Mouse (Mus musculus) cerebral cortex, adult 2 months (tissue): ENCODE measurements around the gene Atp5f1.

Experiments used
- WGBS: fragments of 180-500 bp; shearing (Covaris S2); methylation state at CpG from one replicate; pipeline ENCODE4 v1.1.7; 2018; 5-methylcytosine and 5-hydroxymethylcytosine counted together

Atp5f1 gene

DNA sequence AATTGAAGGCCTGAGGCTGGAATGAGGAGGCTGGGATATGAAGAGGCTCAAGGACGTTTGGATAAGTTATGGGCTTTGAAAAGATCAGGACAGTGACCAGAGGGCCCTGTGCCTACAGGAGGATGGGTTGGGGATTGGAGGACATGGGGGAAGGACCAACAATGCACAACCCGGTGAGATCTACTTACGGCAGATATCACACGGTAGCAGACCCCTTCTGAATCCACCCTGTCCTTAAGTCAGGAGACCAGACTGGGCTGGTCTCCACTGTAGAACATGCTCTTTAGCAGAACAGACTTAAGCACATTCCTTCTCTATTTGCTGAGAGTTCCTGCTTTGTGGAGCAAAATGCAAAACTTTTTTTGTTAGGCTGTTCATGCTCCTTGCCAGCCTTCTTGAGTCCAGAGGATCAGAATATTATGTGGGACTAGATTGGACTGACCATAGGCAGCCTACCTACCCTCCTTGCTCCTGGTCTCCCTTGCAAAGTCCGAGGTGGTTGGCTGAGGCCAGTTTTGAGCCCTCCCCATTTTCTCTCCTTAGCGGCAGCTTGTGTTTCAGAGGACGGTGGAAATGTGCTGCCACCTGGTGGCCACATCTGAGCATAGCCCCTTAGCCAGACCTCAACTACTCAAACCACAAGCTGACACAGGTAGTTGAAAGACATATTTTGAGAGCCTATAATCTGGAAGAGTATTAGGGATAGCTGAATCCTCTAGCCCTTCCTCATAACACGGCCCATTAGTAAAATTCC is 60.3 kb downstream of the Atp5f1 start:
- WGBS, result 44% methylated on average over 8 of the region's 8 CpGs

DNA sequence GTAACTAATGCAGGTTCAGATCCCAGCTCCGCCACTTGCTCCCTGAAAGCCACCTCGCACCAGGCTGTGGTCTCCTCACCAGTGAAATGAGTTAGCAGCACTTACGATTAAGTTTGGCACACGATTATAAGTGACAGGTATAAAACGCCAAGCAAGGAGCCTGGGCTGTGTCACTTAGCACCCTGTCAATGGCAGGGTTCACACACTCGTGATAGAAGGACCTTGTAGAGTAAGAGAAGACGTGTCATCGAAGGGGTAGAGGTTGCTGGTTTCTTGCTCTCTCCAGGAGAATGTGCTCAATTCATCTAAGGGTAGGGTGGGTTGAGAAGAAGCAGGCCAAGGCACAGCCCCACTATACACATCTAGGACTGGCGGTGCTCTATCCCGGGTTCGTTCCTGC is 61.0 kb downstream of the Atp5f1 start:
- 94% methylated on average over 11 of the region's 11 CpGs for whole genome bisulfite sequencing

DNA sequence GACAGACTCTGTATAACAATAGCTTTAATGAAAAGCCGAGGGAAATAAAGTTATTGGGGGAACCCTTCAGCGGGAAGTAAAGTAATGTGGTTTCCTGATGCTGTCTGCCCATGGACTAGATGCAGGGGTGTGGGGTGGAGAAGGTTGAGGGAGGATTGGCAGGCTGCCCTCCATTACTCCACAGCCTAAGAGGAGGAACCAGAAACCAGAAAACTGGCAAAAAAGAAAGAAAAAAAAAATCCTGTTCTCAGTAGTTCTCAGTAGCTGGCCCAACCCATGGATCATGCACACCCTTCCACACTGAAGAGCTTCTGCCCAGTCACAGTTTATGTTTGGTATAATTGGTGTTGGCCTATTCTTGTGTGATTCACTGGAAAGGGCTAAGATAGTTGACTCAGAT is 61.6 kb downstream of the Atp5f1 start:
- 77% methylated on average over 2 of the region's 2 CpGs for WGBS

DNA sequence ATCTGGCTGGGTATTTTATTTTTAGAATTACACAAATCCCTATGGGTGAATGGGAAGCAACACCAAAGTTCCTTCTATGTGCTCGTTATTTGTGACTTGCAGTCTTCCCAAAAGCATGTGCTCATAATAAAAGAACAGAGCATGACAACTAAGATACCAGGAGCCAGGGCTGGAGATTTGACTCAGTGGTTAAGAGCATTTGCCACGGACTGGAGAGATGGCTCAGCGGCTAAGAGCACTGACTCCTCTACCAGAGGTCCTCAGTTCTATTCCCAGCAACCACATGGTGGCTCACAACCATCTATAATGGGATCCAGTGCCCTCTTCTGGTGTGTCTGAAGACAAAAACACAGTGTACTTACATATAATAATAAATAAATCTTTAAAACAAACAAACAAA is 63.1 kb downstream of the Atp5f1 start:
- 77% methylated on average over 3 of the region's 3 CpGs for WGBS

DNA sequence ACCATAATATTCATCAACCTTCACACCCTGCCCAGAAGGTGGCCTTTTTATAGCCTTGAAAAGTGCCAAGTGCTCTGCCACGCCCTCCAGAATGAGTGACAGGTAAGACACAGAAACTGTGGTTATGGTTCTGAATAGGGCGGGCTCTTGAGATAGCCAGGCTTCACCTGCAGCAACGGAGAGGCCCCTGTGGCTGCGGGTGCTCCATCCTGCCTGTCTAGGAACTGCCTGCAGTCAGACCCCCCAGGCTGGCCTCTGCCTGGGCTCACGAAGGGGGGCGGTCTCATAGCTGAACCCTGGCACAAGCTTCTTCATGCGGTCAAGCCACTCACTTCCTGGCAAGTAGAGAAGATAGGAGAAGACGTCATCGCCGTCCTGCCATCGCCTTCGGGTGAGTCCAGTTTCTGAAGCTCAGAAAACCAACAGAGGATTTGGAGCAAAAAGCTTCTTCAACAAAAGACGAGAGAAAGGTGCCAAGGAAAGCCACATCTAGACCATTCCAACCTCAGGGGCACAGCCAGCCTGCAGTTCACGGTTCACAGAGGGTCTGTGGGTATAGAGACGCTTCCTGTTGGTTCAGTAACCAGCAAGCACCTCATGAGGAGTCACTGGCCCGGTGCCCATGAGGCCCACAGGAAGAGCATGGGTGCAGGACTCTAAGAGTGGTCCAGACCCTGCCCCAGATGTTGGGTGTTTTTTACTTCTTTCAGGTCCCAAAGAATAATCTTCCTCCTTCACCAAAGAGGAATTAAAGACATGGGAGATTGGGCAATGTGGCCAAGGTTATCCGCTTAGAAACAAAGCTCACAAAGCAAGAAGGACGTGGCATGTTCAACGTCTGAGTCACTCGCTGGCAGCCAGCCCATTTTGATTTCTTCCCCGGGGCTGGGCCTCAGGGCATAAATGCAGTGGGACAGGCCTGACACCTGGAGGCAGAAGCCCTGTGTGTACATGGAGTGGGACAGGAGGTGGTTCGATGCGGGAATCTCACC is 65.0 kb downstream of the Atp5f1 start:
- WGBS, result 66% methylated on average over 23 of the region's 23 CpGs

DNA sequence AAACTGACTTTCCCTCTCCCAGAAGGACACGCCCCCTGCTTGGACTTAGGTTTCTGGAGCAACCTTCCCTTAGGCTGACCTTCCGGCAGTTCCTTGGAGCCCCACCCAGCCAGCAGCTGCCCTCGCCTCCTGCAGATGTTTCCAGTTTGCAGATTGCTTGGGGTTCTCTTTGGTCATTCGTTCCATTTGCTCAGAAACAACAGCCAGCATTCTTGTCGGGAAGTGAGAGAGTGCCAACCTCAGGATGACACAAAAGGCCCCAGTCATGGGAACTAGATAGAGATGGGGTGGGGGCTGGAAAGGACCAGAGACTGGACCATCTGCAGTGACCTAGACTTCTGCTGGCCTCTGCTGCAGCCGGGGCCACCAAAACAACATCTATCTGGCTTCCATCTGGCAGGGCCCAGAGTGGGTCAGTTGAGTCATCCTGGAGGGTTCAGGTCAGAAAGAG is 65.9 kb downstream of the Atp5f1 start:
- WGBS, result 51% methylated on average over 6 of the region's 6 CpGs
